Mouse (Mus musculus) cerebellum, postnatal 25 days (tissue): ENCODE results near the gene Ccdc180.

ENCODE experiments used
- DNase-seq, 2 experiments: peaks; one replicate each; pipeline ENCODE4 v3.0.0; 2021; ENCODE audit warnings: mixed read lengths in 2 of 2

The Ccdc180 gene

GRCm38 (mm10) chr4:45972448-45972854, 82.3 kb downstream of the Ccdc180 start:
- DNase-seq: no peak

DNA sequence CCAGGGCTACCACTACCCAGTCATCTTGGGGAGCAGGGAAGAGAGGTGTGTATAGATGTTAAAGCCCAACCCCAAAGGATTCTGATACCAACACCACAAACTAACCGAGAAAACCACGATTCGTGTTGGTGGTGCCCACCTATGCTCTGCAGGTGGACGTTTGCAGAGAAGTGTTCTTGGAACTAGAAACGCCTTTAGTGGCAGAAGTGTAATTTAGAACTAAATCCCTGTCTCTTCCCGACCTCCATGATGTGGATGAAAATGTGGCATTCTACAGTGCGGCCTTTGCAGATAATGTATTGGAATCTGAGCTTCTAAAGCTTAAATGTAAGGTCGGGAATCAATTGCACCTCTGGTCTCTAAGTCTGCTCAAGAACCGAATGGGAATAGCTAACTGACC, 82.8 kb downstream of the Ccdc180 start:
- no peak for DNase-seq

GRCm38 (mm10) chr4:45976931-45977667, 87.0 kb downstream of the Ccdc180 start:
- DNase-seq: no peak

- no peak for DNase-seq
These were observed 89.8 kb downstream of the Ccdc180 start for GRCm38 (mm10) chr4:45979916-45980315.

DNA sequence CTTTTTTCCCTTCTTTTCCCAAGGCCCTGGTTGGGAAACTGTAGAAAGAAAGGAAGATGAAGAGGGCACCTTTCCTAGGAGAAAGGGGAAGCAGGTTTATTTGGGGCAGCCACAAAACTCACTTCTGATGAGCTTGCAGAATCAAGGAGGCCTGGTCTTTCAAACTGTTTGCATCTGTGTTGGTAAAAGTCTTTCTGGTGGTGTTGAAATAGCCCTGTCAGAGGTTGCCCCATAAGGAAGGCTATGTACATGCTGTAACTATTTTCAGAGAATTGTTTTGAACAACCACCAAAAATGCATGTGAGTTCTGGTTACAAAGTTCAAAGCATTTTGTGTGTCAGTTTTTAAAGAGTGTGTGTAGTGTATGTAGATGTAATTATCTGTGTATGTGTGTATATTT, 91.0 kb downstream of the Ccdc180 start:
- no peak for DNase-seq

GRCm38 (mm10) chr4:45990427-45991135, 100.5 kb downstream of the Ccdc180 start:
- DNase-seq: no peak

DNA sequence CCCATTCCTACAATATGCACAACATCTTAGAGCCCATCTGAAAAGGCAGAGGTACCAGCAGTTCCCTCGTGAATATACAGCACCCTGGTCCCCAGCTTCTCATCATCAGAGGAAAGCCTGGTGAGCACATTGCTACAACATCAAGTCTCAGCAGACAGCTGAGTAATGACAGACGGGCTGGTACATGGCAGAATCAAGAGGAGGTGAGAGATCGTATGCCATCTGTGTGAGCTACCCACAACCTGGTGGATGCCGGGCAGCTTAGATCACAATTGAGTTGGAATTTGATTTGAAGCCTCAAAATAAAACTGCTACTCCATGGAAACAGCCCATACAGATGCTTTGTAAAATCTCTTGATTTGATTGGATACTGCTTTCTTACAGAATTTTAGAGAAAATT, 108.4 kb downstream of the Ccdc180 start:
- no peak for DNase-seq
